In genomic region chr11:86200460-86201021, GRCm38 (mm10) we compare ENCODE assay signal across 7 mouse cellular contexts. TPM values are rescaled to one million over a fixed set of nuclear protein-coding genes. Genes with fewer than 3 reads are reported as not detected.
DNase-seq lines count a peak whose midpoint lies in the region; ATAC-seq and TF ChIP-seq lines count a peak whose summit lies in the region.

No protein-coding gene starts in this region.

- peak overlapping the region; percentile 58 for H3K9ac ChIP-seq in neural tube, embryonic 11.5 days (ENCODE audit: low read length)
- peak overlapping the region; percentile 72 for H3K9ac ChIP-seq in limb, embryonic 13.5 days

- no peaks in the 10 kb centered on the region for H3K27me3 ChIP-seq in neural tube, embryonic 11.5 days (ENCODE audit: control insufficient read depth, insufficient read depth, low read length)
- H3K27me3 ChIP-seq in limb, embryonic 13.5 days, result no peaks in the 10 kb centered on the region

- TF ChIP-seq POLR2A in olfactory bulb, adult 2 months (IDR thresholded peaks at IDR 0.05; ENCODE audit: insufficient read depth, low read depth, low read length), result no peak

- H3K4me2 ChIP-seq in neural tube, embryonic 11.5 days (ENCODE audit: low read depth), result peak overlapping the region; percentile 66
- peak overlapping the region; percentile 74 for H3K4me2 ChIP-seq in limb, embryonic 13.5 days (replicated peaks)

- intact Hi-C loops in gastrocnemius, postnatal 14 days (cut with DNase I; ENCODE audit: low total_unique reads), result no loop called here

- H3K4me1 ChIP-seq in neural tube, embryonic 11.5 days (ENCODE audit: control insufficient read depth, insufficient read depth, low read length), result 0 out of 2 replicates have a peak, but pooled peaks cover 2% of the 10 kb centered on the region
- H3K4me1 ChIP-seq in limb, embryonic 13.5 days, result peaks cover 12% of the 10 kb centered on the region
- H3K4me1 ChIP-seq in olfactory bulb, adult 2 months (ENCODE audit: control insufficient read depth, insufficient read depth, low read length), result peaks cover 7% of the 10 kb centered on the region

- peak; percentile 82 for ATAC-seq in neural tube, embryonic 11.5 days (ENCODE audit: insufficient read depth, low FRiP score, low TSS enrichment)
- peak; percentile 55 for ATAC-seq in erythroblast, adult 5-6 weeks (replicated peaks; ENCODE audit: low FRiP score, poor library complexity, severe bottlenecking)
- peak; percentile 76 for ATAC-seq in limb, embryonic 13.5 days (ENCODE audit: low FRiP score, low read depth)

- H3K9me3 ChIP-seq in neural tube, embryonic 11.5 days (ENCODE audit: control insufficient read depth, low read length), result no peaks in the 10 kb centered on the region
- peaks cover 30% of the 10 kb centered on the region for H3K9me3 ChIP-seq in limb, embryonic 13.5 days

- H3K27ac ChIP-seq in neural tube, embryonic 11.5 days (ENCODE audit: low read depth, low read length), result no peak overlapping the region
- H3K27ac ChIP-seq in limb, embryonic 13.5 days, result peak overlapping the region; percentile 89
- H3K27ac ChIP-seq in olfactory bulb, adult 2 months (ENCODE audit: insufficient read depth, low read depth, low read length), result no peak overlapping the region

- DNase-seq in neural tube, embryonic 11.5 days (ENCODE audit: low spot score), result no peak
- no peak for DNase-seq in neural tube, embryonic 10.5 days (ENCODE audit: extremely low spot score, low spot score)
- no peak for DNase-seq in left cerebral cortex, adult 8-10 months (ENCODE audit: low spot score in 2 of 2)
- no peak for DNase-seq in gastrocnemius, postnatal 14 days

- WGBS in neural tube, embryonic 11.5 days, result 1% methylated on average over 21 of the region's 21 CpGs
- 1% methylated on average over 21 of the region's 21 CpGs for WGBS in limb, embryonic 13.5 days
- WGBS in olfactory bulb, adult 2 months, result 1% methylated on average over 21 of the region's 21 CpGs

- H3K36me3 ChIP-seq in neural tube, embryonic 11.5 days (ENCODE audit: control insufficient read depth, insufficient read depth, low read length), result peaks cover 19% of the 10 kb centered on the region
- peaks cover 38% of the 10 kb centered on the region for H3K36me3 ChIP-seq in limb, embryonic 13.5 days

- TF ChIP-seq CTCF in olfactory bulb, adult 2 months (IDR thresholded peaks at IDR 0.05; ENCODE audit: insufficient read depth, low read depth, low read length), result no peak

- H3K4me3 ChIP-seq in neural tube, embryonic 11.5 days (ENCODE audit: low read depth, low read length), result peak overlapping the region; percentile 74
- peak overlapping the region; percentile 86 for H3K4me3 ChIP-seq in limb, embryonic 13.5 days
- H3K4me3 ChIP-seq in olfactory bulb, adult 2 months (ENCODE audit: insufficient read depth, low read depth, low read length), result peak overlapping the region; percentile 83

RNA-seq across cellular contexts. Expression of gene Brip1, which starts 0.5 kb away (rescaled TPM):
- polyA plus RNA-seq in neural tube, embryonic 11.5 days (2014; fragmentation: Nextera tagmentation; extraction: Ambion mirVana), result 9.6 and 10.2 TPM in 2 replicates
- 2.7 and 5.9 TPM in 2 replicates for total RNA-seq in erythroblast, adult 5-6 weeks (2015; ENCODE audit: low replicate concordance)
- total RNA-seq in erythroblast, adult 5-6 weeks (2017; ENCODE audit: low replicate concordance), result 6.8 and 9.8 TPM in 2 replicates
- 8.4 and 9.5 TPM in 2 replicates for polyA plus RNA-seq in limb, embryonic 13.5 days (2015; fragmentation: Nextera tagmentation; extraction: Ambion mirVana)
- not detected in 2 replicates for polyA plus RNA-seq in olfactory bulb, adult 2 months (2012; ENCODE audit: insufficient read depth, insufficient read length, low replicate concordance, missing spikeins)
- under 1 TPM; 0.11 to 0.30 (median 0.11) TPM for total RNA-seq in left cerebral cortex, adult 8-10 months (2022)
- under 1 TPM; 0.58 to 0.64 TPM for total RNA-seq in gastrocnemius, postnatal 14 days (2021)

RNA-seq across cellular contexts. Expression of gene Ints2, which starts 56.8 kb away (rescaled TPM):
- polyA plus RNA-seq in neural tube, embryonic 11.5 days (2014; fragmentation: Nextera tagmentation; extraction: Ambion mirVana), result 51.2 and 52.2 TPM in 2 replicates
- total RNA-seq in erythroblast, adult 5-6 weeks (2015; ENCODE audit: low replicate concordance), result 3.7 and 8.4 TPM in 2 replicates
- total RNA-seq in erythroblast, adult 5-6 weeks (2017; ENCODE audit: low replicate concordance), result 5.6 and 6.8 TPM in 2 replicates
- polyA plus RNA-seq in limb, embryonic 13.5 days (2015; fragmentation: Nextera tagmentation; extraction: Ambion mirVana), result 34.3 and 35.3 TPM in 2 replicates
- polyA plus RNA-seq in olfactory bulb, adult 2 months (2012; ENCODE audit: insufficient read depth, insufficient read length, low replicate concordance, missing spikeins), result not detected in 2 replicates
- total RNA-seq in left cerebral cortex, adult 8-10 months (2022), result 10 to 100 TPM; 21.8 to 27.0 (median 24.7) TPM
- 1 to 10 TPM; 4.5 to 5.2 TPM for total RNA-seq in gastrocnemius, postnatal 14 days (2021)
